Mouse (Mus musculus) intestine, embryonic 15.5 days (tissue): ENCODE results near the gene Kif3c. TPM values are rescaled to one million over a fixed set of nuclear protein-coding genes. Genes with fewer than 3 reads are reported as not detected.

Source experiments
- ATAC-seq: fragments of 200-750 bp; cut with Nextera tagmentation; 2 replicates; pipeline ENCODE4 v1.8.0; 2017; ENCODE audit warnings: moderate TSS enrichment, moderate library complexity
- H3K27ac ChIP-seq: fragments of 300-500 bp; sonication (generic); 2 replicates; pipeline ENCODE4 v1.5.1; 2015; ENCODE audit warnings: mild to moderate bottlenecking, inconsistent platforms
- H3K27me3 ChIP-seq: fragments of 300-500 bp; sonication (generic); replicated peaks from 2 replicates; pipeline ENCODE4 v1.6.1; 2015; ENCODE audit warnings: inconsistent platforms
- H3K36me3 ChIP-seq: fragments of 300-500 bp; sonication (generic); 2 replicates; pipeline ENCODE4 v1.6.1; 2015; ENCODE audit warnings: inconsistent platforms
- H3K4me1 ChIP-seq: fragments of 300-500 bp; sonication (generic); replicated peaks from 2 replicates; pipeline ENCODE4 v1.6.1; 2015; ENCODE audit warnings: inconsistent platforms
- H3K4me2 ChIP-seq: fragments of 300-500 bp; sonication (generic); replicated peaks from 2 replicates; pipeline ENCODE4 v1.6.1; 2015; ENCODE audit warnings: mild to moderate bottlenecking, inconsistent platforms
- H3K4me3 ChIP-seq: fragments of 300-500 bp; sonication (generic); replicated peaks from 2 replicates; pipeline ENCODE4 v1.5.1; 2015; ENCODE audit warnings: inconsistent platforms
- H3K9ac ChIP-seq: fragments of 300-500 bp; sonication (generic); 2 replicates; pipeline ENCODE4 v1.6.1; 2015; ENCODE audit warnings: inconsistent platforms
- H3K9me3 ChIP-seq: fragments of 300-500 bp; sonication (generic); 2 replicates; pipeline ENCODE4 v1.6.1; 2016; ENCODE audit warnings: inconsistent platforms
- WGBS: fragments of 180-500 bp; shearing (Covaris S2); methylation state at CpG from one replicate; pipeline ENCODE4 v1.1.7; 2015; 5-methylcytosine and 5-hydroxymethylcytosine counted together
- polyA plus RNA-seq: library from polyadenylated mRNA; unstranded; fragments of >200 nt; fragmentation: Nextera tagmentation; extraction: Ambion mirVana; gene quantifications from 2 replicates; pipeline ENCODE4 v1.2.1, GENCODE M21; 2015

Gene Kif3c
- 8.1 and 8.7 TPM in 2 replicates for polyA plus RNA-seq

- ATAC-seq: peak; percentile 92
- Histone ChIP-seq H3K4me2 (peak within 1 kb of the TSS; percentile 92), H3K36me3 (no peaks in the 10 kb centered on the region), H3K4me1 (peaks cover 16% of the 10 kb centered on the region), H3K9me3 (no peaks in the 10 kb centered on the region), H3K27ac (peak within 1 kb of the TSS; percentile 61), H3K9ac (peak within 1 kb of the TSS; percentile 65), H3K4me3 (peak within 1 kb of the TSS; percentile 70), H3K27me3 (no peaks in the 10 kb centered on the region)
- WGBS: 8% methylated on average over 47 of the region's 48 CpGs
Measured at GRCm38 (mm10) chr12:3364508-3365448, at the start of gene Kif3c. Gene Kif3c (plus strand): TSS chr12:3365132.

- H3K27ac ChIP-seq: no peak overlapping the region
- no peak for ATAC-seq
- no peaks in the 10 kb centered on the region for H3K4me1 ChIP-seq
- H3K4me3 ChIP-seq: no peak overlapping the region
- H3K36me3 ChIP-seq: no peaks in the 10 kb centered on the region
- no peak overlapping the region for H3K9ac ChIP-seq
- no peaks in the 10 kb centered on the region for H3K9me3 ChIP-seq
- 36% methylated on average over 2 of the region's 2 CpGs for WGBS
- H3K27me3 ChIP-seq: no peaks in the 10 kb centered on the region
- no peak overlapping the region for H3K4me2 ChIP-seq
Measured at GRCm38 (mm10) chr12:3316083-3316482, 48.8 kb upstream of the Kif3c start.

- Histone ChIP-seq H3K27ac (no peak overlapping the region), H3K9ac (no peak overlapping the region), H3K4me2 (no peak overlapping the region), H3K4me3 (no peak overlapping the region), H3K27me3 (no peaks in the 10 kb centered on the region), H3K9me3 (no peaks in the 10 kb centered on the region), H3K36me3 (no peaks in the 10 kb centered on the region), H3K4me1 (no peaks in the 10 kb centered on the region)
- WGBS: 49% methylated on average over 3 of the region's 3 CpGs
- no peak for ATAC-seq
Measured at GRCm38 (mm10) chr12:3316937-3317336, 48.0 kb upstream of the Kif3c start.

GRCm38 (mm10) chr12:3319377-3319776 lies 45.6 kb upstream of the Kif3c start:
- no peak overlapping the region for H3K4me2 ChIP-seq
- no peak overlapping the region for H3K4me3 ChIP-seq
- WGBS: 63% methylated on average over 4 of the region's 4 CpGs
- no peaks in the 10 kb centered on the region for H3K9me3 ChIP-seq
- H3K27ac ChIP-seq: no peak overlapping the region
- H3K36me3 ChIP-seq: no peaks in the 10 kb centered on the region
- no peaks in the 10 kb centered on the region for H3K4me1 ChIP-seq
- no peak overlapping the region for H3K9ac ChIP-seq
- no peaks in the 10 kb centered on the region for H3K27me3 ChIP-seq
- ATAC-seq: no peak

- 68% methylated on average over 6 of the region's 6 CpGs for WGBS
- Histone ChIP-seq H3K9ac (no peak overlapping the region), H3K27ac (no peak overlapping the region), H3K27me3 (no peaks in the 10 kb centered on the region), H3K36me3 (no peaks in the 10 kb centered on the region), H3K9me3 (no peaks in the 10 kb centered on the region), H3K4me1 (no peaks in the 10 kb centered on the region), H3K4me2 (no peak overlapping the region), H3K4me3 (no peak overlapping the region)
- no peak for ATAC-seq
Measured at GRCm38 (mm10) chr12:3323241-3323640, 41.7 kb upstream of the Kif3c start.

GRCm38 (mm10) chr12:3325232-3325631 lies 39.7 kb upstream of the Kif3c start:
- Histone ChIP-seq H3K9ac (no peak overlapping the region), H3K27ac (no peak overlapping the region), H3K27me3 (no peaks in the 10 kb centered on the region), H3K4me1 (no peaks in the 10 kb centered on the region), H3K4me3 (no peak overlapping the region), H3K4me2 (no peak overlapping the region), H3K36me3 (no peaks in the 10 kb centered on the region), H3K9me3 (no peaks in the 10 kb centered on the region)
- 86% methylated on average over 2 of the region's 2 CpGs for WGBS
- ATAC-seq: no peak

- 80% methylated on average over 4 of the region's 4 CpGs for WGBS
Measured at GRCm38 (mm10) chr12:3329677-3330076, 35.3 kb upstream of the Kif3c start.

GRCm38 (mm10) chr12:3338931-3339330 lies 26.0 kb upstream of the Kif3c start:
- Histone ChIP-seq H3K9ac (no peak overlapping the region), H3K4me2 (no peak overlapping the region), H3K9me3 (no peaks in the 10 kb centered on the region), H3K4me1 (no peaks in the 10 kb centered on the region), H3K27ac (no peak overlapping the region), H3K27me3 (no peaks in the 10 kb centered on the region), H3K36me3 (no peaks in the 10 kb centered on the region), H3K4me3 (no peak overlapping the region)
- 75% methylated on average over 1 of the region's 1 CpGs for WGBS
- no peak for ATAC-seq

More at GRCm38 (mm10) chr12:3329677-3330076, 35.3 kb upstream of the Kif3c start:
- no peak overlapping the region for H3K27ac ChIP-seq
- H3K9me3 ChIP-seq: no peaks in the 10 kb centered on the region
- no peak for ATAC-seq
- no peak overlapping the region for H3K9ac ChIP-seq
- H3K27me3 ChIP-seq: no peaks in the 10 kb centered on the region
- H3K4me1 ChIP-seq: no peaks in the 10 kb centered on the region
- H3K36me3 ChIP-seq: no peaks in the 10 kb centered on the region
- H3K4me3 ChIP-seq: no peak overlapping the region
- no peak overlapping the region for H3K4me2 ChIP-seq

- no peak overlapping the region for H3K4me2 ChIP-seq
- H3K9ac ChIP-seq: no peak overlapping the region
- H3K4me3 ChIP-seq: no peak overlapping the region
- H3K27me3 ChIP-seq: no peaks in the 10 kb centered on the region
- H3K36me3 ChIP-seq: no peaks in the 10 kb centered on the region
- no peaks in the 10 kb centered on the region for H3K9me3 ChIP-seq
- ATAC-seq: no peak
- no peaks in the 10 kb centered on the region for H3K4me1 ChIP-seq
- no peak overlapping the region for H3K27ac ChIP-seq
- WGBS: 88% methylated on average over 2 of the region's 2 CpGs
Measured at GRCm38 (mm10) chr12:3344155-3344554, 20.8 kb upstream of the Kif3c start.

- no peaks in the 10 kb centered on the region for H3K9me3 ChIP-seq
- no peak overlapping the region for H3K4me2 ChIP-seq
- no peak overlapping the region for H3K9ac ChIP-seq
- WGBS: 88% methylated on average over 5 of the region's 5 CpGs
- no peak for ATAC-seq
- H3K27ac ChIP-seq: no peak overlapping the region
- H3K27me3 ChIP-seq: no peaks in the 10 kb centered on the region
- no peaks in the 10 kb centered on the region for H3K36me3 ChIP-seq
- H3K4me1 ChIP-seq: no peaks in the 10 kb centered on the region
- no peak overlapping the region for H3K4me3 ChIP-seq
Measured at GRCm38 (mm10) chr12:3345038-3345437, 19.9 kb upstream of the Kif3c start.

GRCm38 (mm10) chr12:3347682-3348081 lies 17.2 kb upstream of the Kif3c start:
- H3K4me3 ChIP-seq: no peak overlapping the region
- no peak overlapping the region for H3K4me2 ChIP-seq
- no peaks in the 10 kb centered on the region for H3K9me3 ChIP-seq
- no peak for ATAC-seq
- no peaks in the 10 kb centered on the region for H3K36me3 ChIP-seq
- no peak overlapping the region for H3K27ac ChIP-seq
- H3K4me1 ChIP-seq: no peaks in the 10 kb centered on the region
- no peaks in the 10 kb centered on the region for H3K27me3 ChIP-seq
- H3K9ac ChIP-seq: no peak overlapping the region

- no peak overlapping the region for H3K4me2 ChIP-seq
- no peak overlapping the region for H3K4me3 ChIP-seq
- H3K27ac ChIP-seq: no peak overlapping the region
- no peaks in the 10 kb centered on the region for H3K9me3 ChIP-seq
- H3K4me1 ChIP-seq: no peaks in the 10 kb centered on the region
- no peaks in the 10 kb centered on the region for H3K36me3 ChIP-seq
- no peaks in the 10 kb centered on the region for H3K27me3 ChIP-seq
- no peak for ATAC-seq
- no peak overlapping the region for H3K9ac ChIP-seq
- WGBS: 72% methylated on average over 2 of the region's 3 CpGs
Measured at GRCm38 (mm10) chr12:3349387-3349786, 15.5 kb upstream of the Kif3c start.

- WGBS: 65% methylated on average over 5 of the region's 5 CpGs
- Histone ChIP-seq H3K9ac (no peak overlapping the region), H3K4me3 (no peak overlapping the region), H3K4me1 (no peaks in the 10 kb centered on the region), H3K36me3 (no peaks in the 10 kb centered on the region), H3K27me3 (no peaks in the 10 kb centered on the region), H3K4me2 (no peak overlapping the region), H3K27ac (no peak overlapping the region), H3K9me3 (no peaks in the 10 kb centered on the region)
- no peak for ATAC-seq
Measured at GRCm38 (mm10) chr12:3350136-3350535, 14.8 kb upstream of the Kif3c start.
